Comparison of ENCODE assay signal across 28 mouse cellular contexts in genomic region chr2:137635019-137635621, GRCm38 (mm10).
DNase-seq lines count a peak whose midpoint lies in the region; ATAC-seq and TF ChIP-seq lines count a peak whose summit lies in the region.
"Had no signal": no experiment of that assay in that cellular context is flagged by ENCODE, and none has a peak within 500 bp of the region (broad histone marks: within the 10 kb centered on the region; RNA-seq: fewer than 3 reads in every experiment).

No protein-coding gene starts in this region.

- H3K9ac ChIP-seq in intestine, embryonic 14.5 days (ENCODE audit: low read length) = no peak overlapping the region
- no peak overlapping the region for H3K9ac ChIP-seq in intestine, postnatal 0 days (ENCODE audit: low read depth, low read length)
- H3K9ac ChIP-seq in lung, postnatal 0 days (replicated peaks; ENCODE audit: low read depth) = no peak overlapping the region
- no peak overlapping the region for H3K9ac ChIP-seq in stomach, embryonic 15.5 days
- no peak overlapping the region for H3K9ac ChIP-seq in forebrain, embryonic 16.5 days (replicated peaks; ENCODE audit: low read depth, low read length)
- H3K9ac ChIP-seq: hindbrain, embryonic 13.5 days; liver, embryonic 12.5 days; liver, postnatal 0 days; neural tube, embryonic 15.5 days had no signal

- no peak for TF ChIP-seq POLR2A in kidney, adult 2 months (IDR thresholded peaks at IDR 0.05; ENCODE audit: low read depth, low read length)

- TF ChIP-seq EP300 in lung, postnatal 0 days (IDR thresholded peaks at IDR 0.05) = no peak

- 0 out of 2 replicates have a peak, but pooled peaks cover 4% of the 10 kb centered on the region for H3K4me1 ChIP-seq in intestine, embryonic 14.5 days (replicated peaks; ENCODE audit: control insufficient read depth, insufficient read depth, low read length)
- H3K4me1 ChIP-seq in intestine, postnatal 0 days (replicated peaks; ENCODE audit: control insufficient read depth, insufficient read depth, low read length) = no peaks in the 10 kb centered on the region
- no peaks in the 10 kb centered on the region for H3K4me1 ChIP-seq in kidney, adult 2 months (ENCODE audit: control insufficient read depth, insufficient read depth, low read length)
- H3K4me1 ChIP-seq in lung, postnatal 0 days (ENCODE audit: insufficient read depth, low read depth, low read length) = no peaks in the 10 kb centered on the region
- H3K4me1 ChIP-seq in stomach, embryonic 15.5 days = no peaks in the 10 kb centered on the region
- H3K4me1 ChIP-seq in forebrain, embryonic 16.5 days (replicated peaks; ENCODE audit: control insufficient read depth, insufficient read depth, low read length) = no peaks in the 10 kb centered on the region
- H3K4me1 ChIP-seq: hindbrain, embryonic 13.5 days; liver, embryonic 12.5 days; neural tube, embryonic 15.5 days had no signal

- H3K4me2 ChIP-seq in intestine, embryonic 14.5 days (ENCODE audit: low read length) = no peak overlapping the region
- no peak overlapping the region for H3K4me2 ChIP-seq in intestine, postnatal 0 days (replicated peaks; ENCODE audit: low read depth)
- H3K4me2 ChIP-seq in lung, postnatal 0 days (replicated peaks; ENCODE audit: low read depth, low read length) = no peak overlapping the region
- H3K4me2 ChIP-seq in stomach, embryonic 15.5 days = no peak overlapping the region
- H3K4me2 ChIP-seq in forebrain, embryonic 16.5 days (ENCODE audit: low read length) = no peak overlapping the region
- H3K4me2 ChIP-seq: hindbrain, embryonic 13.5 days; liver, embryonic 12.5 days; neural tube, embryonic 15.5 days had no signal

- no peaks in the 10 kb centered on the region for H3K36me3 ChIP-seq in intestine, embryonic 14.5 days (ENCODE audit: control insufficient read depth, insufficient read depth, low read length)
- H3K36me3 ChIP-seq in intestine, postnatal 0 days (ENCODE audit: control insufficient read depth, insufficient read depth) = no peaks in the 10 kb centered on the region
- no peaks in the 10 kb centered on the region for H3K36me3 ChIP-seq in kidney, adult 2 months (ENCODE audit: control insufficient read depth, insufficient read depth, low read length)
- no peaks in the 10 kb centered on the region for H3K36me3 ChIP-seq in lung, postnatal 0 days (ENCODE audit: insufficient read depth, low read length)
- no peaks in the 10 kb centered on the region for H3K36me3 ChIP-seq in stomach, embryonic 15.5 days
- H3K36me3 ChIP-seq in forebrain, embryonic 16.5 days (ENCODE audit: control insufficient read depth, insufficient read depth) = no peaks in the 10 kb centered on the region
- H3K36me3 ChIP-seq: hindbrain, embryonic 13.5 days; liver, embryonic 12.5 days; neural tube, embryonic 15.5 days had no signal

- TF ChIP-seq CTCF in intestine, postnatal 0 days (IDR thresholded peaks at IDR 0.05; ENCODE audit: low read depth) = no peak
- no peak for TF ChIP-seq CTCF in kidney, adult 2 months (conservative IDR thresholded peaks at IDR 0.05; ENCODE audit: insufficient read depth, insufficient read length, low read depth, low read length)
- TF ChIP-seq CTCF in lung, postnatal 0 days (IDR thresholded peaks at IDR 0.05) = no peak

- DNase-seq in intestine, embryonic 14.5 days (ENCODE audit: low spot score) = peak; percentile 52
- peak; percentile 7 for DNase-seq in kidney, postnatal 10 days
- DNase-seq in kidney, adult 2 months = no peak
- DNase-seq in lung, postnatal 0 days (ENCODE audit: low spot score) = peak; percentile 30
- DNase-seq in lung, postnatal 10 days = no peak
- DNase-seq: adrenal gland, postnatal 14 days; cerebellum, adult 11 months; cerebellum, adult 9-10 months; cerebellum, postnatal 36 days; gastrocnemius, adult 2 months; gastrocnemius, postnatal 36 days; heart, adult 2 months; heart, postnatal 4 days; layer of hippocampus, postnatal 36 days; left cerebral cortex, postnatal 4 days; liver, postnatal 0 days; midbrain, embryonic 14.5 days; retina, postnatal 1 day; right cerebral cortex, postnatal 14 days; thymus, postnatal 4 days had no signal

- ATAC-seq in intestine, embryonic 14.5 days (replicated peaks; ENCODE audit: low FRiP score, low TSS enrichment, low read depth) = peak; percentile 89
- ATAC-seq in intestine, postnatal 0 days = no peak
- ATAC-seq in lung, postnatal 0 days = no peak
- peak; percentile 56; the same call in 1 of the 2 replicates for ATAC-seq in stomach, embryonic 15.5 days (ENCODE audit: insufficient read depth, low FRiP score, low read depth)
- no peak for ATAC-seq in forebrain, embryonic 16.5 days
- ATAC-seq: CD4-positive, CD25-positive, alpha-beta regulatory T cell, adult 4 months; forebrain, embryonic 14.5 days; liver, embryonic 12.5 days; liver, postnatal 0 days had no signal

- H3K4me3 ChIP-seq in intestine, embryonic 14.5 days (ENCODE audit: low read depth, low read length) = no peak overlapping the region
- H3K4me3 ChIP-seq in intestine, postnatal 0 days (ENCODE audit: low read depth, low read length) = no peak overlapping the region
- H3K4me3 ChIP-seq in kidney, adult 2 months (ENCODE audit: insufficient read depth, low read depth, low read length) = no peak overlapping the region
- H3K4me3 ChIP-seq in lung, postnatal 0 days (ENCODE audit: low read depth, low read length) = no peak overlapping the region
- H3K4me3 ChIP-seq in stomach, embryonic 15.5 days (replicated peaks) = no peak overlapping the region
- no peak overlapping the region for H3K4me3 ChIP-seq in forebrain, embryonic 16.5 days (replicated peaks; ENCODE audit: low read length)
- H3K4me3 ChIP-seq: gastrocnemius, adult 2 months; heart, adult 2 months; hindbrain, embryonic 13.5 days; liver, embryonic 12.5 days; neural tube, embryonic 15.5 days had no signal

- H3K27ac ChIP-seq in intestine, embryonic 14.5 days (ENCODE audit: low read depth) = peak overlapping the region; percentile 64; the same call in 1 of the 2 replicates
- no peak overlapping the region for H3K27ac ChIP-seq in intestine, postnatal 0 days (ENCODE audit: low read depth, low read length)
- H3K27ac ChIP-seq in kidney, adult 2 months (ENCODE audit: insufficient read depth, low read depth, low read length) = no peak overlapping the region
- H3K27ac ChIP-seq in lung, postnatal 0 days (ENCODE audit: low read length) = no peak overlapping the region
- peak overlapping the region; percentile 31; the same call in 1 of the 2 replicates for H3K27ac ChIP-seq in stomach, embryonic 15.5 days
- no peak overlapping the region for H3K27ac ChIP-seq in forebrain, embryonic 16.5 days (ENCODE audit: low read length)
- H3K27ac ChIP-seq: gastrocnemius, adult 2 months; heart, adult 2 months; hindbrain, embryonic 13.5 days; liver, embryonic 12.5 days; neural tube, embryonic 15.5 days had no signal

- H3K9me3 ChIP-seq in intestine, embryonic 14.5 days (ENCODE audit: control insufficient read depth, low read length) = no peaks in the 10 kb centered on the region
- H3K9me3 ChIP-seq in intestine, postnatal 0 days (ENCODE audit: control insufficient read depth) = no peaks in the 10 kb centered on the region
- no peaks in the 10 kb centered on the region for H3K9me3 ChIP-seq in lung, postnatal 0 days (ENCODE audit: low read length)
- no peaks in the 10 kb centered on the region for H3K9me3 ChIP-seq in stomach, embryonic 15.5 days
- H3K9me3 ChIP-seq in forebrain, embryonic 16.5 days (ENCODE audit: control insufficient read depth, low read length) = no peaks in the 10 kb centered on the region
- H3K9me3 ChIP-seq: hindbrain, embryonic 13.5 days; liver, embryonic 12.5 days; neural tube, embryonic 15.5 days had no signal

- H3K27me3 ChIP-seq in intestine, embryonic 14.5 days (replicated peaks; ENCODE audit: control insufficient read depth, insufficient read depth, low read length) = no peaks in the 10 kb centered on the region
- H3K27me3 ChIP-seq in intestine, postnatal 0 days (replicated peaks; ENCODE audit: control insufficient read depth, insufficient read depth, low read length) = no peaks in the 10 kb centered on the region
- no peaks in the 10 kb centered on the region for H3K27me3 ChIP-seq in kidney, adult 2 months (replicated peaks; ENCODE audit: control insufficient read depth, insufficient read depth, low read length)
- no peaks in the 10 kb centered on the region for H3K27me3 ChIP-seq in lung, postnatal 0 days (replicated peaks; ENCODE audit: insufficient read depth, low read length)
- H3K27me3 ChIP-seq in stomach, embryonic 15.5 days (replicated peaks) = no peaks in the 10 kb centered on the region
- H3K27me3 ChIP-seq in forebrain, embryonic 16.5 days (replicated peaks; ENCODE audit: control insufficient read depth, insufficient read depth, low read length) = no peaks in the 10 kb centered on the region
- H3K27me3 ChIP-seq: hindbrain, embryonic 13.5 days; liver, embryonic 12.5 days; neural tube, embryonic 15.5 days had no signal

- WGBS in intestine, embryonic 14.5 days = 27% methylated on average over 4 of the region's 4 CpGs
- 55% methylated on average over 4 of the region's 4 CpGs for WGBS in intestine, postnatal 0 days
- 72% methylated on average over 4 of the region's 4 CpGs for WGBS in kidney, adult 2 months
- WGBS in lung, postnatal 0 days = 52% methylated on average over 4 of the region's 4 CpGs
- 36% methylated on average over 4 of the region's 4 CpGs for WGBS in stomach, embryonic 15.5 days
- WGBS in forebrain, embryonic 16.5 days = 70% methylated on average over 4 of the region's 4 CpGs

Comparison
In these comparisons a context has a peak if more than half of its experiments do, and no peak if none do; other contexts are left out.
1. ATAC-seq: peak in intestine, embryonic 14.5 days (single experiment) and stomach, embryonic 15.5 days (single experiment); none in intestine, postnatal 0 days (single experiment), lung, postnatal 0 days (single experiment) and forebrain, embryonic 16.5 days (single experiment).
2. DNase-seq: peak in intestine, embryonic 14.5 days (single experiment), kidney, postnatal 10 days (single experiment) and lung, postnatal 0 days (single experiment); none in kidney, adult 2 months (single experiment) and lung, postnatal 10 days (single experiment).
3. H3K27ac ChIP-seq: peak in intestine, embryonic 14.5 days (single experiment) and stomach, embryonic 15.5 days (single experiment); none in intestine, postnatal 0 days (single experiment), kidney, adult 2 months (single experiment), lung, postnatal 0 days (single experiment) and forebrain, embryonic 16.5 days (single experiment).